Mouse (Mus musculus) gastrocnemius, adult 8-10 months (tissue): ENCODE data around the gene Zeb2. TPM values are rescaled to one million over a fixed set of nuclear protein-coding genes. Genes with fewer than 3 reads are reported as not detected.

ENCODE experiments used
- DNase-seq, 2 experiments: peaks; one replicate each; pipeline ENCODE4 v3.0.0; 2022; ENCODE audit warnings: low spot score in 2 of 2
- total RNA-seq, 4 experiments: library from RNA; stranded (reverse); gene quantifications; 2 replicates each; pipeline ENCODE4 v1.2.4; 2022

The Zeb2 gene
- total RNA-seq, 4 experiments from 2014 or later, result 24.4 to 42.0 (median 34.1) TPM

GRCm38 (mm10) chr2:45097969-45098368, 19.2 kb downstream of the Zeb2 start:
- no peak for DNase-seq

GRCm38 (mm10) chr2:45096638-45097247, 20.5 kb downstream of the Zeb2 start:
- no peak for DNase-seq

GRCm38 (mm10) chr2:45095825-45096224, 21.4 kb downstream of the Zeb2 start:
- DNase-seq, result no peak

- no peak for DNase-seq
Observed at GRCm38 (mm10) chr2:45094371-45094967, 22.7 kb downstream of the Zeb2 start.

GRCm38 (mm10) chr2:45093479-45093878, 23.7 kb downstream of the Zeb2 start:
- no peak for DNase-seq

GRCm38 (mm10) chr2:45092654-45093053, 24.5 kb downstream of the Zeb2 start:
- DNase-seq, result no peak

- DNase-seq, result no peak
Observed at GRCm38 (mm10) chr2:45090529-45091297, 26.5 kb downstream of the Zeb2 start.

- DNase-seq, result no peak
Observed at GRCm38 (mm10) chr2:45089251-45089530, 28.0 kb downstream of the Zeb2 start.

- no peak for DNase-seq
Observed at GRCm38 (mm10) chr2:45088435-45089250, 28.6 kb downstream of the Zeb2 start.

- no peak for DNase-seq
Observed at GRCm38 (mm10) chr2:45087208-45087607, 30.0 kb downstream of the Zeb2 start.

GRCm38 (mm10) chr2:45085653-45086052, 31.5 kb downstream of the Zeb2 start:
- DNase-seq, result no peak

- DNase-seq, result no peak
Observed at GRCm38 (mm10) chr2:45083042-45083441, 34.2 kb downstream of the Zeb2 start.

GRCm38 (mm10) chr2:45081559-45081958, 35.6 kb downstream of the Zeb2 start:
- DNase-seq, result no peak

- no peak for DNase-seq
Observed at GRCm38 (mm10) chr2:45077938-45078487, 39.2 kb downstream of the Zeb2 start.

- DNase-seq, result no peak
Observed at GRCm38 (mm10) chr2:45077383-45077782, 39.8 kb downstream of the Zeb2 start.

GRCm38 (mm10) chr2:45073025-45073424, 44.2 kb downstream of the Zeb2 start:
- DNase-seq, result no peak

GRCm38 (mm10) chr2:45071296-45071695, 45.9 kb downstream of the Zeb2 start:
- DNase-seq, result no peak

- DNase-seq, result no peak
Observed at GRCm38 (mm10) chr2:45070612-45071276, 46.5 kb downstream of the Zeb2 start.

GRCm38 (mm10) chr2:45068792-45069550, 48.2 kb downstream of the Zeb2 start:
- DNase-seq, result no peak

GRCm38 (mm10) chr2:45067116-45067515, 50.1 kb downstream of the Zeb2 start:
- no peak for DNase-seq
